Mouse (Mus musculus): Measurements from ENCODE around the gene Lyz2.
"Not testable (repeated sequence)": the region's sequence is repeated elsewhere in the genome, so short reads cannot be mapped to it uniquely, and the experiment has no call there.

The Lyz2 gene

GRCm38 (mm10) chr10:117284578-117285520, 2.7 kb upstream of the Lyz2 start:
- DNase-seq: no peak

- DNase-seq: no peak
These were observed 1.9 kb upstream of the Lyz2 start for GRCm38 (mm10) chr10:117283871-117284577.

- not testable (repeated sequence) for DNase-seq
These were observed 1.1 kb upstream of the Lyz2 start for GRCm38 (mm10) chr10:117283196-117283595.

- no peak for DNase-seq
These were observed 430 bp upstream of the Lyz2 start for GRCm38 (mm10) chr10:117282551-117282950.

- no peak for DNase-seq
These were observed 670 bp downstream of the Lyz2 start for GRCm38 (mm10) chr10:117281381-117281920.

- peak in 1 of 2 experiments; percentile 8 for DNase-seq
These were observed 2.1 kb downstream of the Lyz2 start for GRCm38 (mm10) chr10:117280000-117280399.

- DNase-seq: not testable (repeated sequence)
These were observed 3.6 kb downstream of the Lyz2 start for GRCm38 (mm10) chr10:117278510-117278909.

GRCm38 (mm10) chr10:117277779-117278178, 4.3 kb downstream of the Lyz2 start:
- not testable (repeated sequence) for DNase-seq

- DNase-seq: peak in 1 of 2 experiments; percentile 5
These were observed 6.3 kb downstream of the Lyz2 start for GRCm38 (mm10) chr10:117275681-117276369.

- DNase-seq: not testable (repeated sequence)
These were observed 7.5 kb downstream of the Lyz2 start for GRCm38 (mm10) chr10:117274645-117275044.

GRCm38 (mm10) chr10:117272023-117272422, 10.1 kb downstream of the Lyz2 start:
- DNase-seq: no peak

GRCm38 (mm10) chr10:117259870-117260269, 22.3 kb downstream of the Lyz2 start:
- DNase-seq: no peak

- no peak for DNase-seq
These were observed 43.5 kb downstream of the Lyz2 start, which contains the start of gene 9530003J23Rik for GRCm38 (mm10) chr10:117238603-117239002. Gene 9530003J23Rik, minus strand, starts transcription at chr10:117238703.

- DNase-seq: no peak
These were observed 46.3 kb downstream of the Lyz2 start for GRCm38 (mm10) chr10:117235866-117236265.

- DNase-seq: no peak
These were observed 47.3 kb downstream of the Lyz2 start for GRCm38 (mm10) chr10:117234825-117235224.

- DNase-seq: no peak
These were observed 52.3 kb downstream of the Lyz2 start for GRCm38 (mm10) chr10:117229826-117230225.
